In the genomic region with DNA sequence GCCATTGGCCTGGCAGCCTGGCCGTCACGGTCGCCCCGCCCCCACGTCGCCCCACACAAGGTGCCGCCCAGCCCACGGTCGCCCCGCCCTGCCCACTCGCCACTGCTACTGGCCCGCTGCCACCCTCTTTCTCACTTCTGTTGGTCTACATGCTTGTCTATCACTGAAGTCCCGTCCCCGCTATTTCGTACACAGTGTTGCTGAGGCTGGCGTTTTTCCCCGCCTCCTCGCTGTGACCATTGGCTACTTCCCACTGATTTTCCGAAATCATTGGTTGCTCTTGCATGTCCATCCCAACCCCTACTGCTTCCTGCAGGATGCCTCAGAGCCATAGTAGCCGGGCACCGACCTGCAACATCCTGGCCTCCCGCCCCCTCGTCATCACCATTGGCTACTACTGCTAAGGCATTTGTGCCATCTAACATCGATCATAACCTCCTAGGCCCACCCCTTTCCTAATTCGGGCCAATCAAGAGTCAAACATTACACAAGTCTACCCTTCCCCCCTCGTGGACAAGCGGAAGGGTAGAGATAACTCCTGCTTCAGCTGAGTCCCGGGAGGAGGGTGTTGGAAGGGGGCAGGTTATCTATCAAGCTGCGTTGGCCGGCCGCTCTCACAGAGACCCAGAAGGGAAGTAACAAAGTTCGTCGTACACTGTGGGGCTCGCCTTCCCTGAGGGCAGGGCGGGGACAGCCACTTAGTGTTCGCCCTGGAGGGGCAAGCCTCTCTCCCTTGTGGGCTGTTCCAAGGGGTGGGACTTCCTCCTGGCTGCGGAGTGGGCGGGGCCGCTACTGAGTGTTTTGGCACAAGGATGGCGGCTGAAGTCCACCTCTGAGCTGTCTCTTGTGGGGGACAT, we compare ENCODE assay signal across 8 mouse cellular contexts. TPM values are rescaled to one million over a fixed set of nuclear protein-coding genes. Genes with fewer than 3 reads are reported as not detected.
DNase-seq lines count a peak whose midpoint lies in the region; ATAC-seq lines count a peak whose summit lies in the region.

No protein-coding gene starts in this region.

- H3K4me1 ChIP-seq in lung, embryonic 16.5 days (replicated peaks; ENCODE audit: control insufficient read depth, insufficient read depth, low read length), result peaks cover 16% of the 10 kb centered on the region

- H3K4me3 ChIP-seq in lung, embryonic 16.5 days (ENCODE audit: low read length), result peak overlapping the region; percentile 98

- peaks cover 6% of the 10 kb centered on the region; the same call in 1 of the 2 replicates for H3K36me3 ChIP-seq in lung, embryonic 16.5 days (ENCODE audit: control insufficient read depth, insufficient read depth, low read length)

- peak; percentile 94 to 96 for ATAC-seq in hematopoietic stem cell, adult 5-6 weeks (replicated peaks in 1 of 2; ENCODE audit: insufficient read depth in 1 of 2, low FRiP score in 2 of 2, low TSS enrichment in 1 of 2, low read depth in 1 of 2, poor library complexity in 2 of 2, severe bottlenecking in 2 of 2)
- ATAC-seq in lung, embryonic 16.5 days (ENCODE audit: low read depth), result peak; percentile 97

- DNase-seq in MEL-GATA-1-ER (ENCODE audit: extremely low read depth, low read depth), result peak; percentile 100
- DNase-seq in cerebellum, adult 8-10 months, result peak; percentile 100
- DNase-seq in forelimb bud, embryonic 11.5 days (ENCODE audit: low read depth, low spot score), result peak; percentile 100
- peak; percentile 100 for DNase-seq in layer of hippocampus, adult 9-10 months (ENCODE audit: low spot score)
- peak; percentile 99 for DNase-seq in ovary, postnatal 10 days (ENCODE audit: low spot score)
- DNase-seq in thymus, postnatal 10 days (ENCODE audit: low spot score in 2 of 2), result peak; percentile 99 to 100

- no peaks in the 10 kb centered on the region for H3K27me3 ChIP-seq in lung, embryonic 16.5 days (ENCODE audit: control insufficient read depth, insufficient read depth, low read depth, low read length)

- peak overlapping the region; percentile 95 for H3K27ac ChIP-seq in lung, embryonic 16.5 days (ENCODE audit: low read length)

- peak overlapping the region; percentile 82 for H3K4me2 ChIP-seq in lung, embryonic 16.5 days (ENCODE audit: low read depth, low read length)

- no peaks in the 10 kb centered on the region for H3K9me3 ChIP-seq in lung, embryonic 16.5 days (ENCODE audit: control insufficient read depth, low read length)

- H3K9ac ChIP-seq in lung, embryonic 16.5 days (ENCODE audit: low read length), result peak overlapping the region; percentile 85

- under 1% methylated on average over 38 of the region's 40 CpGs for WGBS in lung, embryonic 16.5 days

RNA-seq across cellular contexts. Expression of gene Rab40c, which starts 0.5 kb away (rescaled TPM):
- 12.3 and 17.1 TPM in 2 replicates for total RNA-seq in hematopoietic stem cell, adult 5-6 weeks (2017)
- 23.4 and 26.5 TPM in 2 replicates for polyA plus RNA-seq in lung, embryonic 16.5 days (2015; fragmentation: Nextera tagmentation; extraction: Ambion mirVana)

RNA-seq across cellular contexts. Expression of gene Pigq, which starts 24.7 kb away (rescaled TPM):
- 33.8 and 47.5 TPM in 2 replicates for total RNA-seq in hematopoietic stem cell, adult 5-6 weeks (2017)
- 62.0 and 64.2 TPM in 2 replicates for polyA plus RNA-seq in lung, embryonic 16.5 days (2015; fragmentation: Nextera tagmentation; extraction: Ambion mirVana)

RNA-seq across cellular contexts. Expression of gene Nhlrc4, which starts 24.7 kb away (rescaled TPM):
- not detected in 2 replicates for total RNA-seq in hematopoietic stem cell, adult 5-6 weeks (2017)
- 0.41 and 1.1 TPM in 2 replicates for polyA plus RNA-seq in lung, embryonic 16.5 days (2015; fragmentation: Nextera tagmentation; extraction: Ambion mirVana)

RNA-seq across cellular contexts. Expression of gene A930017K11Rik, which starts 32.4 kb away (rescaled TPM):
- not detected in 2 replicates for total RNA-seq in hematopoietic stem cell, adult 5-6 weeks (2017)
- 0.08 and 0.16 TPM in 2 replicates for polyA plus RNA-seq in lung, embryonic 16.5 days (2015; fragmentation: Nextera tagmentation; extraction: Ambion mirVana)

RNA-seq across cellular contexts. Expression of gene Wfikkn1, which starts 39.4 kb away (rescaled TPM):
- 0.79 and 1.1 TPM in 2 replicates for total RNA-seq in hematopoietic stem cell, adult 5-6 weeks (2017)
- 0.43 and 0.50 TPM in 2 replicates for polyA plus RNA-seq in lung, embryonic 16.5 days (2015; fragmentation: Nextera tagmentation; extraction: Ambion mirVana)

Comparison
In these comparisons a context has a peak if more than half of its experiments do, and no peak if none do; other contexts are left out.
1. Peak in every context shown above with its lines: DNase-seq, ATAC-seq, H3K4me3 ChIP-seq and H3K27ac ChIP-seq.